Mouse (Mus musculus) ovary, postnatal 10 days (tissue): ENCODE results near the gene Gpr180.

ENCODE experiments used
- DNase-seq: peaks from one replicate; pipeline ENCODE4 v3.0.0; 2022; ENCODE audit warnings: low spot score

Gene Gpr180

GRCm38 (mm10) chr14:118209642-118210041, 72.7 kb downstream of the Gpr180 start:
- no peak for DNase-seq

- DNase-seq: no peak
These were observed 75.3 kb downstream of the Gpr180 start for GRCm38 (mm10) chr14:118212188-118212804.
